Mouse (Mus musculus) CD8-positive naive resting alpha-beta T cell, adult 2 months (primary cell): ENCODE data around the gene Stum.
A peak's percentile ranks its signal among the peaks of the same experiment; 100 is the strongest.

Experiments used
- DNase-seq, 2 experiments: peaks; one replicate each; pipeline ENCODE4 v3.0.0; 2022; ENCODE audit warnings: low read depth in 2 of 2, low spot score in 2 of 2

The Stum gene

GRCm38 (mm10) chr1:180387750-180388480, 95.4 kb downstream of the Stum start:
- DNase-seq: no peak

DNA sequence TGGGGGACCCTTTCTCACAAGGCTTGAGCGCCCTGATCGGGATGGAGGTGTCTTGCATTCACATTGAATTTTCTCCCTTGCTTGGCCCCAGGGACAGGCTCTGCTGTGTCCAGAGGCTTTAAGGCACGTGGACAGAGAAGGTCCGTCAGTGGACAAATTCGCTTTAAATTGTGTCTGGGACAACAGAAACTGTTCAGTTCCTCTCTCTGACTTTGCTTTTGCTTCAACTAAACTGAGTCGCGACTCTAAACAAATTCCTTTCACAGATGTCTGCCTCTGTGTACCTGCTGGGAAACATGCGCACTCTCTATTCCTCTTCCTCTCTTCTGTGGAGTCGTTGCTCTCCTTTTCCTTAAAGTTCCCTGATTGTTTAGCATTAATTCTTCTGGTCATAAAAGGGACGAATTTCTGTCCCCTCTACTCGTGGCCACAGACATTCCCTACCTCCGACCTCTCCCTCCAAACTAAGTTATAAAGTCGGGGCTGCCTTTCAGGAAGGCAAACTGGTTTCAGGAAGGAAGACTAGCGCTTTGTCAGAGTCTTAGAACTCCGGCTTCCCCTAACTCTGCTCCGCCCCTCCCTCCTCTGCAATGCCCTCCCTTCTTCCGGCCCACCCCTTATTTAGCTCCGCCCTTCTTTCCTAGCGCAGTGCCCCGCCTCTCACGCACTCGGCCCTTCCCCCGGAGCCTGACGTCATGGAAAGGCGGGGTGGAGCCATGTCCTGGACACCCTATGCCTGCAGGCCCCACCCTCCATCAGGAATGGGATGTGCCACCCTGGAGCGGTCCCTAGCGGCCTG, 96.2 kb downstream of the Stum start:
- peak; percentile 86 to 91 for DNase-seq

- no peak for DNase-seq
These were observed 98.0 kb downstream of the Stum start for GRCm38 (mm10) chr1:180385308-180385707.

DNA sequence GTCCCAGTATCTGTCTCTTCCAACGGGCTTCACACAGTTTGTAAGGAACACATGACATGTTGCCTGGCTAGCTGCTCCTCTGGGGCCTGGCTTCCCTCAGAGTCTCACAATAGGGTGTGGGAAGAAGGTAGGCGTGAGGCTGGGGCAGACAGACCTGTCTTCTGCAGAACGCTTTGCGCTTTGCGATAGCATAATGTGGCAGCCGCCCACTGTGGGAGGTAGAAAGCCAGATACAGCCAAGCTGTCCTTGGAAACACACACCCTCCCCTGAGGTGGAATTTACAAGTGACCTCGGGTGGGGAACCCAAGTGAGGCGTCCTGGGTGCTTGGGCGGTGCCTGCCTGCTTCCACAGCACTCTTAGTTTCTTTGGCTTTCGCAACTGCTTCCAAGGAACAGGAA, 98.8 kb downstream of the Stum start:
- no peak for DNase-seq

DNA sequence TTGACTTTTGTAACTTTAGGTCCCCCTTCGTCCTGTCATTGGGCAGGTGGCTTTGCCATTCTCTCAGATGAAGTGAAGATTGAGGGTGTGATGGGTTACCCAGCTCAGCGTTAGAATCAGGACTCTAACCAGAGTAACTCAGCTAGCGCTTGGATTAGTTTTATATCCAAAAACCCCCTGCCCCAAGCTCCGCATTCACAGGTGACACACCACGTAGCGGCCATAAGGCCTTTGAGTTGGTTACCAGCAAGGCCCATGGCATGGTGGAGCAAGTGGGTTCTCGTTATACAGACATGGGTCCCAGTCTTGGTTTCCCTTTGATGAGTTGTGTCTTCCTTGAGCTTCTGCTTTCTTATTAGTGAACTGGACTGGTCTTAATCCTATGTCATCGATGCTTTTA, 99.4 kb downstream of the Stum start:
- no peak for DNase-seq
